Mouse (Mus musculus) MEL (cell line): ENCODE measurements around the gene Celf2.

Experiments
- CTCF ChIP-seq, 3 experiments: IDR thresholded peaks in 2 of 3; conservative IDR thresholded peaks in 1 of 3; 2 replicates each; pipeline ENCODE4 v1.5.1; 2011 to 2012; ENCODE audit warnings: low read length in 3 of 3, low read depth in 2 of 3, mild to moderate bottlenecking in 2 of 3, improper control_type of control experiment in 1 of 3, inconsistent platforms in 1 of 3, mixed read lengths in 1 of 3, moderate library complexity in 1 of 3; ENCODE audit not compliant: control insufficient read depth in 1 of 3, insufficient read depth in 1 of 3, poor library complexity in 1 of 3, severe bottlenecking in 1 of 3
- EP300 ChIP-seq, 2 experiments: IDR thresholded peaks; 2 replicates each; pipeline ENCODE4 v1.6.1; 2011; ENCODE audit warnings: improper control_type of control experiment in 2 of 2, low read length in 2 of 2, low read depth in 1 of 2, mild to moderate bottlenecking in 1 of 2
- GABPA ChIP-seq: IDR thresholded peaks from 2 replicates; pipeline ENCODE4 v1.6.1; 2012; ENCODE audit warnings: low read depth, mild to moderate bottlenecking, inconsistent platforms, low read length, improper control_type of control experiment, moderate library complexity
- GATA1 ChIP-seq: IDR thresholded peaks from 2 replicates; pipeline ENCODE4 v1.6.1; 2011; ENCODE audit warnings: low read depth, low read length, improper control_type of control experiment
- HCFC1 ChIP-seq: IDR thresholded peaks from 2 replicates; pipeline ENCODE4 v1.6.1; 2012; ENCODE audit warnings: low read depth, mild to moderate bottlenecking, inconsistent platforms, low read length, improper control_type of control experiment, moderate library complexity
- MAX ChIP-seq: IDR thresholded peaks from 2 replicates; pipeline ENCODE4 v1.6.1; 2011; ENCODE audit warnings: low read length, improper control_type of control experiment
- MXI1 ChIP-seq: IDR thresholded peaks from 2 replicates; pipeline ENCODE4 v1.6.1; 2011; ENCODE audit warnings: mild to moderate bottlenecking, low read depth, low read length, improper control_type of control experiment
- POLR2A ChIP-seq, 2 experiments: IDR thresholded peaks; 2 replicates each; pipeline ENCODE4 v1.6.1; 2011 to 2012; ENCODE audit warnings: low read length in 2 of 2, mild to moderate bottlenecking in 2 of 2, control low read depth in 1 of 2, improper control_type of control experiment in 1 of 2, low read depth in 1 of 2, moderate library complexity in 1 of 2; ENCODE audit not compliant: control insufficient read depth in 1 of 2, insufficient read depth in 1 of 2, poor library complexity in 1 of 2
- SMC3 ChIP-seq: IDR thresholded peaks from 2 replicates; pipeline ENCODE4 v1.6.1; 2011; ENCODE audit warnings: low read depth, low read length, improper control_type of control experiment
- USF1 ChIP-seq: IDR thresholded peaks from 2 replicates; pipeline ENCODE4 v1.6.1; 2014; ENCODE audit warnings: low read depth, mild to moderate bottlenecking, inconsistent platforms, low read length, improper control_type of control experiment, moderate library complexity
- ZC3H11A ChIP-seq: IDR thresholded peaks from 2 replicates; pipeline ENCODE4 v1.6.1; 2012; ENCODE audit warnings: low read depth, mild to moderate bottlenecking, inconsistent platforms, low read length, improper control_type of control experiment

GRCm38 (mm10) chr2:7395473-7395872 lies 113.9 kb downstream of the Celf2 start:
- no peak for TF ChIP-seq MAX
- TF ChIP-seq EP300 (IDR thresholded peaks at IDR 0.05; ENCODE audit: low read depth in 1 of 2, low read length in 2 of 2), result no peak
- TF ChIP-seq POLR2A (IDR thresholded peaks at IDR 0.05; ENCODE audit: control insufficient read depth in 1 of 2, insufficient read depth in 1 of 2, low read depth in 1 of 2, low read length in 2 of 2, poor library complexity in 1 of 2), result no peak
- no peak for TF ChIP-seq MXI1
- no peak for TF ChIP-seq CTCF (IDR thresholded peaks at IDR 0.05 in 2 of 3, conservative IDR thresholded peaks at IDR 0.05 in 1 of 3; ENCODE audit: control insufficient read depth in 1 of 3, insufficient read depth in 1 of 3, low read depth in 2 of 3, low read length in 3 of 3, poor library complexity in 1 of 3, severe bottlenecking in 1 of 3)
- TF ChIP-seq GABPA, result no peak
- no peak for TF ChIP-seq GATA1
- no peak for TF ChIP-seq USF1
- TF ChIP-seq SMC3, result no peak
- no peak for TF ChIP-seq ZC3H11A
- TF ChIP-seq HCFC1, result no peak
